Mouse (Mus musculus) ES-Bruce4 (cell line): ENCODE data around the gene Slc30a9. TPM values are rescaled to one million over a fixed set of nuclear protein-coding genes. Genes with fewer than 3 reads are reported as not detected.

Source experiments
- H3K27ac ChIP-seq: 2 replicates; pipeline ENCODE4 v1.5.1; 2012; ENCODE audit warnings: low read length, inconsistent platforms; ENCODE audit not compliant: insufficient read depth
- H3K27me3 ChIP-seq: 2 replicates; pipeline ENCODE4 v1.6.1; 2012; ENCODE audit warnings: mild to moderate bottlenecking, low read length, inconsistent platforms; ENCODE audit not compliant: control insufficient read depth, poor library complexity, insufficient read depth, severe bottlenecking
- H3K36me3 ChIP-seq: 2 replicates; pipeline ENCODE4 v1.6.1; 2012; ENCODE audit warnings: inconsistent platforms, mild to moderate bottlenecking, low read length, moderate library complexity; ENCODE audit not compliant: control insufficient read depth, poor library complexity, insufficient read depth, severe bottlenecking
- H3K4me1 ChIP-seq: one replicate; pipeline ENCODE4 v1.8.1; 2011; ENCODE audit warnings: low read length; ENCODE audit not compliant: control insufficient read depth, insufficient read depth
- H3K4me3 ChIP-seq: 2 replicates; pipeline ENCODE4 v1.5.1; 2011; ENCODE audit warnings: low read depth, mild to moderate bottlenecking, low read length
- H3K9ac ChIP-seq: 2 replicates; pipeline ENCODE4 v1.6.1; 2012; ENCODE audit warnings: low read depth, mild to moderate bottlenecking, inconsistent platforms; ENCODE audit not compliant: poor library complexity, severe bottlenecking
- H3K9me3 ChIP-seq: replicated peaks from 2 replicates; pipeline ENCODE4 v1.6.1; 2012; ENCODE audit warnings: mild to moderate bottlenecking, low read length, inconsistent platforms; ENCODE audit not compliant: control insufficient read depth, poor library complexity, insufficient read depth, severe bottlenecking
- CTCF ChIP-seq: IDR thresholded peaks from one replicate; pipeline ENCODE4 v1.8.1; 2011; ENCODE audit warnings: low read depth, low read length
- EP300 ChIP-seq: IDR thresholded peaks from 2 replicates; pipeline ENCODE4 v1.6.1; 2011; ENCODE audit warnings: low read depth, low read length; ENCODE audit not compliant: insufficient read depth
- POLR2A ChIP-seq: IDR thresholded peaks from one replicate; pipeline ENCODE4 v1.8.1; 2011; ENCODE audit warnings: low read length; ENCODE audit not compliant: insufficient read depth
- polyA plus RNA-seq: library from polyadenylated mRNA; stranded (reverse); fragments of >200 nt; gene quantifications from 2 replicates; pipeline ENCODE4 v1.2.4, GENCODE M21; 2011; ENCODE audit warnings: low read depth; ENCODE audit not compliant: missing spikeins, insufficient read depth, insufficient read length

Gene Slc30a9
- polyA plus RNA-seq, 1 experiment, result 124 TPM

DNA sequence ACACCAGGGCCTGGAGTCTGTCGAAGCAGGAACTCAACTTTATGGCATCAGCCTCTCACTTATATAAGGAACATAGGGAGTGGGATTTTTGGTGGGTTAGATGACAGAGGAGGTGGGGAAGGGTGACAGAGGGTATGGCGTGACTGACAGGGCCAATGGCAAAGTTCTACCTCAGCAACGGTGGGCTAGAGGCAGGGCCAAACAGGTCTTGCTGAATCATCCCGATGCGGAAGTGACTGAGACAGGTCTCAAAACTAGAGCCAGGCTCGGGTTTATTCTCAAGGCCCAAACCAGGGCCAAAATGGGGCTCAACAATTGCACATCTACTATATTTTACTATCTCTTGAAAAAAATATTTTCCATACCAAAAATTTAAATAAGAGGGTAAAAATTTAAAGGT is 34.1 kb downstream of the Slc30a9 start:
- Histone ChIP-seq H3K9ac (no peak overlapping the region), H3K27ac (no peak overlapping the region), H3K27me3 (no peaks in the 10 kb centered on the region), H3K4me3 (no peak overlapping the region), H3K36me3 (peaks cover 4% of the 10 kb centered on the region), H3K9me3 (no peaks in the 10 kb centered on the region), H3K4me1 (no peaks in the 10 kb centered on the region)
- no peak for TF ChIP-seq EP300
- no peak for TF ChIP-seq CTCF
- TF ChIP-seq POLR2A, result no peak

DNA sequence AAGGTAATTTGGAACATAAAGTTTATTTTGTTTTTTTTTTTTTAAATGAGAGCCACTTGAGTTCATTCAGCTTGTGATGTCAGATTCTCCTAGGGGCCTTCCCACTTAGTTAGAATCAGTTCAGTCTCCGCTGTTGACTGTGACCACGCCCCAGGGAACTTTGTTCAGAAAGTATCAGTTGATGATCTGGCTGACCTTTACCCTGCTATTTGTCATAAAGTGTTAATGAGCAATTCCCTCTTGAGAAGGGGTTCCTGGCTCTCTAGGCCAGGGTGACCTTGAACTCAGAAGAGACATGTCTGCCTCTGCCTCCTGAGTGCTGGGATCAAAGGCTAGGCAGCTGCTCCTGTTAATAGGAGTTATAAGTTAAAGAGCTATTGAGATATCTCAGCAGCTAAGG is 40.3 kb downstream of the Slc30a9 start:
- H3K27ac ChIP-seq, result no peak overlapping the region
- no peaks in the 10 kb centered on the region for H3K4me1 ChIP-seq
- H3K36me3 ChIP-seq, result peaks cover 10% of the 10 kb centered on the region
- TF ChIP-seq EP300 (no peak), POLR2A (no peak), CTCF (no peak)
- H3K9ac ChIP-seq, result no peak overlapping the region
- H3K4me3 ChIP-seq, result no peak overlapping the region
- H3K27me3 ChIP-seq, result no peaks in the 10 kb centered on the region
- no peaks in the 10 kb centered on the region for H3K9me3 ChIP-seq

DNA sequence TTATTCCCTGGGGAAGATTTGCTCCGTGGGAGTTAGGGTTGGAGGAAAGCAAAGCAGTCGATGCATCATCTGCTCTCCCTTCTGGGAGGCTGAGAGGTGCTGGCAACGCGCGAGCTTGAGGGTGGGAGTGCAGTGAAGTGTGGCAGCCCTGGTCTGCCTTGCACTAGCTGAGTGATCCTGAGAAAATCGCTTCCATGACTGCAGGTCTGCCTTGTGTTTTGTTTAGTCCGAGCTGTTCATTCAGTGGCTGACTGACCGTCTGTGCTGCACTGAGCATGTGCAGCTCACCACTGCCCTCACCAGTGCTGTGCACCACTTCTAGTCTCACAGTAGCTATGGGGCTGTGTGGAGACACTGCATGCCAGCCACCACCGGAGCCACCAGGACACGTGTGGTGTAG is 42.2 kb downstream of the Slc30a9 start:
- Histone ChIP-seq H3K27me3 (no peaks in the 10 kb centered on the region), H3K4me3 (no peak overlapping the region), H3K27ac (no peak overlapping the region), H3K4me1 (no peaks in the 10 kb centered on the region), H3K36me3 (peaks cover 6% of the 10 kb centered on the region), H3K9ac (no peak overlapping the region), H3K9me3 (no peaks in the 10 kb centered on the region)
- TF ChIP-seq CTCF, result no peak
- no peak for TF ChIP-seq EP300
- TF ChIP-seq POLR2A, result no peak

DNA sequence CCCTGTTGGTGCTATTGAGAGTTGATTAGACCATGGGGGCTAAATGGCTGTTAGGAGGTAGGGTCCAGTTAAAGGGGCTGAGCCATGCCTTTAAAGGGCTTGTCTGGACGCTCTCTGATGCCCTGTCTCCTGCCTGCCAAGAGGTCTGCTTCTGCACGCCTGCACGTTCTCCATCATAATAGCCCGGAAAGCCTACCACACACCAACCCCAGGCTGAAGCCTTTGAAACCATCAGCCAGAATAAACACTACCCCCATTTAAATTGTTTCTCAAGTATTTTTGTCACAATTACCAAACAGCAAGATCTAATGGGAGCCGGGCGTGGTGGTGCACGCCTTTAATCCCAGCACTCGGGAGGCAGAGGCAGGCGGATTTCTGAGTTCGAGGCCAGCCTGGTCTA is 55.6 kb downstream of the Slc30a9 start:
- no peak overlapping the region for H3K4me3 ChIP-seq
- no peaks in the 10 kb centered on the region for H3K27me3 ChIP-seq
- TF ChIP-seq POLR2A (no peak), CTCF (no peak), EP300 (no peak)
- H3K4me1 ChIP-seq, result no peaks in the 10 kb centered on the region
- no peaks in the 10 kb centered on the region for H3K9me3 ChIP-seq
- no peaks in the 10 kb centered on the region for H3K36me3 ChIP-seq
- no peak overlapping the region for H3K9ac ChIP-seq
- H3K27ac ChIP-seq, result no peak overlapping the region

DNA sequence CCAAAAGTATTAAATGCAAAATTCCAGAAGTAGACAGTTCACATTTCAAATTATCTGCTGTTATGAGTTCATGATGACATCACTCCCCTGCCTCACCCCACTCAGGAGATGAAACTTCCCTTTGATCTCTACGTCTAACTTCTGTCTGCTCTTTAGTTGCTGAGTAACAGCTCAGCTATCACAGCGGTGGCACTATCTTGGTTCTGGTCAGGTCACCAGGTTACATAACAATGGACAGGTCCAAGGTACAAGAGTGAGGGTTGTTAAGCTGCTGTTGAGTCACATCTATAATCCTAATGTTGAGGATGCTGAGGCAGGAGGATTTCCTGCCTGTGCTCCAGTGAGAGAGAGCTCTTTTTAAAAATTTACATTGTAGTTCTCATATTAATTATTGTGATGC is 56.2 kb downstream of the Slc30a9 start:
- Histone ChIP-seq H3K4me3 (no peak overlapping the region), H3K9me3 (no peaks in the 10 kb centered on the region), H3K9ac (no peak overlapping the region), H3K4me1 (no peaks in the 10 kb centered on the region), H3K27me3 (no peaks in the 10 kb centered on the region), H3K27ac (no peak overlapping the region), H3K36me3 (no peaks in the 10 kb centered on the region)
- TF ChIP-seq POLR2A (no peak), CTCF (no peak), EP300 (no peak)

DNA sequence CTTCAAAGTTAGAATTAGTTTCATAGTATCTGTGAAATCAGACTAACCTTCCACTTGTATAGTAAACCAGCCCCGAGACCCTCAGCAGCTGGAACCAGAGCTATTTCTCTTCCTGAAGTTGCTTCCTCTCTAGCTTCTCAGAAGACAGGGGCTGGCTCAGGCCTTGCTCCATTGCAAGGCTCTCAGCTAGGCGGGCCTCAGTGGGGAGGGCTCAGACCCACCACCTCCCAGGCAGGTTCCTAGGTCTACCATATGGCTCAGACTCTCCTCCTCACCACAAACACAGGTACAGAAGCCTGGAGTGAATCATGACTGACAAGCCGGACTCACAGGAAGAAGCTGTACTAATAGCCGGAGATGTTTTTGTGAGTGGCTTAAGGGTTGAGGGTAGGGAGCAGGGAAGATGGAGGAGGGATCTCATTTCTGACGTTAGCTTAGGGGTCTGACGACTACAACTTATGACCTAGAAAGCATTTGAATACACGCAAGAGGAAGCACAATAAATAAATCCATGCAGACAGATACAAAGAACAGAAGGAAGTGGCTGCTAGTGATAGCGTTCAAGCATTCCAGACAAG is 70.4 kb downstream of the Slc30a9 start:
- TF ChIP-seq POLR2A (no peak), EP300 (no peak), CTCF (no peak)
- Histone ChIP-seq H3K27me3 (no peaks in the 10 kb centered on the region; the same call in 1 of the 2 replicates), H3K9ac (no peak overlapping the region), H3K4me1 (no peaks in the 10 kb centered on the region), H3K36me3 (no peaks in the 10 kb centered on the region), H3K9me3 (no peaks in the 10 kb centered on the region), H3K27ac (no peak overlapping the region), H3K4me3 (no peak overlapping the region)
